Mouse (Mus musculus) urinary bladder, postnatal 10 days (tissue): ENCODE measurements around the gene Timm10.

Source experiments
- DNase-seq: peaks from one replicate; pipeline ENCODE4 v3.0.0; 2022; ENCODE audit warnings: low spot score

Timm10 gene

DNA sequence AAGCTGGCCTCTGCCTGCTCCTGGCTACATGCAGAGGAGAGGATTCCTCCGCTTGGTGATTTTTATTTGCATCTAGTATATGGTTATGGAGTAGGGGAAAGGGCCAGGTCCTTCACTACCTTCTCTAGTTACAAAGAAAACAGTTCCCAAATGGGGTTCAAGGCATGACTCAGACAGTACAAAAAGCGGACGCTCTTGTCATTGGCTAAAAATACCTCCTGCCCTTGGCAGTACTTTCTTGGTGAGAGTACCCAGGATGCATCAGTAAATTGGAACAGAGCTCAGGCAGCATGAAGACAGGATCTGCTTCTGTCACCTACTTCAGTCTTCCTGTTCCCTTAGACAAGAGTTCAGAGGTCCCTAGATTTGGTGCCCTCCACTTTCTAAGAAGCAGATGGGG lies 6.9 kb upstream of the Timm10 start:
- DNase-seq: no peak

DNA sequence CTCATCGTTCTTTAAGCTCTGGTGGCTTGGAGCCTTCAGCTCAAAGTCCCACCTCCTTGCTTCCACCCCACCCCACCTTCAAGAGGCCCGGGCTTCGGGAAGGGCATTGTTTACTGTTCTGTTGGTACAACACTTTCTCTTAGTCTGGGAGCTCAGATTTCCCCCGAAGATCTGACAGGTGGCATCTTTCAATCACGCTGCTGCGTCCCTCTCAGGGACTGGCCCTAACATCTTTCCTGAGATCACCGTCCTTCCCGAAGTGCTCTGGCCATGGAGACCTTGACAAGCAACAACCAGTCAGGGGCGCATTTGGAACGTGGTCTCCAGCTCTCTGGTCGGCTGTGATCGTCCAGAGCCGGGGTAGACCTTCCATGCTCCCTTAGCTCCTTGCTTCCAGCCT lies 4.2 kb upstream of the Timm10 start, which contains the start of gene Smtnl1:
Gene Smtnl1 (minus strand): TSS at position 101 of the 400 bp plus-strand sequence.
- DNase-seq: no peak

DNA sequence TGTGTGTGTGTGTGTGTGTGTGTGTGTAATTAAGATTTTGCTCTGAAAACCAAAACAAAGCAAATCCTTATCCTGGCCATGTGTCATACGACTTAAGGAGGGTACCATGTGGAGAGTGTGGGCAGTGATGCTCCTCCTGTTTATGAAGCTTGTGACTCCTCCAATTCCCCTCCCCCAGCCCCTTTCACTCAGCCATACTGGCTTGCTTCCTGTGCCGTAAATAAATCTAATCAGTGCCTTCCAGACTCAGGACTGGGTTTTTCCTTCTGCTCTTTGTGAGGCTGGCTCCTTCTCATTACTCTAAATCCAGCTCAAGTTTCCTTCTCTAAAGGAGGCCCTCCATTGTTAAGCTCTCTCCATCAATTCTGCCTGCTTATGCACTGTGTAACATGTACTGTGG lies 3.6 kb upstream of the Timm10 start:
- DNase-seq: no peak

DNA sequence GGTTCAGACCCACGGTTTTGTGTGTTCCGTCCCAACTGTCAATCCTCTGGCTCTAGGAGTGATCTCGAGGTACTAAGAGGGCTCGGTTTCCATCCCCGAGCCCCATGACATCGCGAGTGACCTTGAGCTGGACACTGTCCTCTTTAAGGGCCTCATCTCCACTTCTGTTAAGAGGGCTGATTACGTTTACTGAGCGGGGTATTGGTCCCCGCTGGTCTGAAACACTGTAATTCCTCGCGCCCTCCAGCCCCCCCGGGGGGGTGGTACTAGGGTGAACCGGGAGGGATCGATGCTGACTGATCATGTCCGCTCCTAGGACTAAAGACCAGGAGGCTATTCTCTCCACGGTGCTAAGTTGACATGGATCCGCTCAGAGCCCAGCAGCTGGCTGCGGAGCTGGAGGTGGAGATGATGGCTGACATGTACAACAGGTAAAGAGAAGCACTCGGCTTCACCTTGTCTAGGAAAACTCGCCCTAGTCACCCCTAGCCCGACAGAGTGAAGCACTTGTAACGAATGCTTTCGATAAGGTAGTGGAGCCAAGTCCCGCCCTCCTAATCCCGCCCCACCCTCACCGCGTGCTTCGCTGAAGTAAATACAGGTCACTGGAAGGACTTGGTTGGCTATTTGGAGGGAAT lies 605 bp downstream of the Timm10 start:
- DNase-seq: no peak

DNA sequence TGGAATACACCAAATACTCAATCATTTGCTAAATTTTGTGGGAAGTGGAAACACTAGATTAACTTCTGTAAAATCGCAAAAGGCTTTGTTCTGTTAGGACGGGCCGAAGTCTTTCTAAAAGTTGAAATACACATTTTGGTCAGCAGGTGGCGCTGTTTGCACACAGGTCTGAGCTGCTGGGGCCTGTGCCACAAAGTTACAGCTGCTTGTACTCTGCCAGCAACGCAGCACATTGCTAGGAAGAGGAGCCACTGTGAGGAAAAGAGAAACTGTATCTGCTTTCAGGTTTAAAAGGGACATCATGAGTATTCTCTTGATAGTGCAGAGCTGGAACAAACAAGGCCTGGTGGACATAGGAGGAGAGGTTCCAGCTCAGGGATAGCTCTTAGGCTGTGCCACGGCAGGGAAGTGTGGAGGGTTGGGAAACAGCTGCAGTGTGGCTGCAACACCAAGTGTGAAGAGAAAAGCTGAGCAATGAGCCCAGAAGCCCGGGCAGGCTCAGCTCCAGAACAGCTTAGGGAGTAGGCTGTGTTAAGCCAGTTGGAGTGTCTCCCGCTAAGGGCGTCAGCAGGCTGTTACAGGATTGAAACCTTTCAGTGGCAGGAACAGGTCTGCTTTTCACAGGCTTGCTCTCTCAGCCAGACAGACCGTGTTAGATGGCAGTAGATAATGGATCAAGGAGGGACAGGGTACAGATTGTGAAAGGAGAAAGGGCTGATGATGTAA lies 5.0 kb downstream of the Timm10 start:
- DNase-seq: peak; percentile 36

DNA sequence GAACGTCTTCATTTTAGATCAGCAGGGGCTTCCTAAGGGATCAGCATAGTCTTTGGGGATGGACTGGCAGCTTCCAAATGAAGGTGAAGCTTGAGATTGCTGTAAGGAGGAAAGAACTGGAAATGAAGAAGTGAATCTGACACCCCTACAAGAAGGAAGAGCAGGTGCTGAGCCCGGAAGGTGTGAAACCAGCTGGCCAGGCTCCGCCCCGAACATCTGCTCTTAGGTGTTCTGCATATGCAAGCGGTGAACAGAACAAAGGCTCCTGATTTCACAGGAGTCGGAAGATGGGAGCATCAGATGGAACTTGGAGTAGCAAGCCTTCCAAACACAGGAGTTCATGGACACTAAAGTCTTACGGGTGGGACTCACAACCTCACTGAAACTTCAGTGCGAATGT lies 10.3 kb downstream of the Timm10 start:
- no peak for DNase-seq

DNA sequence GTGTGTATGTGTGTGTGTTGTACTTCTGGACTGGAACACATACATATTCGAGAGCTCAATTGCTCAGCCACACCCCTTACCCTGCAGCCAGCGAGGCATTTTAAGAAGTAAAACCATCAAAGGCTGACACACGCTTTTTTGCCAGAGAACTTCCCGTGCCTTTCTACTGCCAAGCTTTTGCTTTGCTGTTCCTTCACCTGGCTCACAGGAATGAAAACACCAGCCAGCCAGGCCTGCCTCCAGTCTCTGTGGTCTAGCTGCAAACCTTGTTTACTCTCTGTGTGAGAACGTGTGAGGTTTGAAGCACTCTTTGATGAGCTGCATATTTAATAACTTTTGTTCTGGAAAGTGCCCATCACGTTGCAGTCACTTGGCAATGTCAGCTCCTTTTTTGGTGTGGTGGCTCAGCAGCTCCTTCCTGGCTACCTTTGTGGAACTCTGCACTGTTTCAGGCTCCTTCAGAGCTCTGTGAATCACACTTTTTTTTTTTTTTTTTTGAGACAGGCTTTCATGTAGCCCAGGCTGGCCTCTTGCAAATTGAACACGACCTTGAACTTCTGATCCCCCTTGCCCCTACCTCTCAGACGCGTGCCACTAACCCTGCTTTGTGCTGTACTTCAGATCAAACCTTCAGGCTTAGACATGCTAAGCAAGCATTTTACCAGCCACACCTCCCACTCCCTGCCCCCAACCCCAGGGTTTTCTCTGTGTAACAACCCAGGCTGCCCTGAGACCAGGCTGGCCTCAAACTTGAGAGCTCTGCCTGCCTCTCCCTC lies 11.2 kb downstream of the Timm10 start:
- no peak for DNase-seq

DNA sequence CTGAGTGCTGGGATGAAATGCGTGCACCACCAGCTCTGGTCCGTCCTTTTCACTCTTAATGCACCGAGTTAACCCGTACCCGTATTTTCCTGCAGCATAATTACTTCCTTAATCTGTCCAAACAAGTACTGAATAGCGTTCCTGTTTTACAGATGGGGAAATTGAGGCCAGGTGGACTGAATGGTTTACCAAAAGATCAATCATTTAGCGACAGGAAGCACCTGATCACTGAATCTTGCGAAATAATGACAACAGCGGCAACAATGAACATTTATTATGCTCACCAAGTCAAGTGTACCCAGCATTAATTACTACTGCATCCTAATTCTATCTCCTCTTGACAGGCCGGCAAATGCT lies 11.8 kb downstream of the Timm10 start, which contains the start of gene Slc43a1:
Gene Slc43a1 (plus strand): TSS at position 258 of the 357 bp plus-strand sequence.
- no peak for DNase-seq

DNA sequence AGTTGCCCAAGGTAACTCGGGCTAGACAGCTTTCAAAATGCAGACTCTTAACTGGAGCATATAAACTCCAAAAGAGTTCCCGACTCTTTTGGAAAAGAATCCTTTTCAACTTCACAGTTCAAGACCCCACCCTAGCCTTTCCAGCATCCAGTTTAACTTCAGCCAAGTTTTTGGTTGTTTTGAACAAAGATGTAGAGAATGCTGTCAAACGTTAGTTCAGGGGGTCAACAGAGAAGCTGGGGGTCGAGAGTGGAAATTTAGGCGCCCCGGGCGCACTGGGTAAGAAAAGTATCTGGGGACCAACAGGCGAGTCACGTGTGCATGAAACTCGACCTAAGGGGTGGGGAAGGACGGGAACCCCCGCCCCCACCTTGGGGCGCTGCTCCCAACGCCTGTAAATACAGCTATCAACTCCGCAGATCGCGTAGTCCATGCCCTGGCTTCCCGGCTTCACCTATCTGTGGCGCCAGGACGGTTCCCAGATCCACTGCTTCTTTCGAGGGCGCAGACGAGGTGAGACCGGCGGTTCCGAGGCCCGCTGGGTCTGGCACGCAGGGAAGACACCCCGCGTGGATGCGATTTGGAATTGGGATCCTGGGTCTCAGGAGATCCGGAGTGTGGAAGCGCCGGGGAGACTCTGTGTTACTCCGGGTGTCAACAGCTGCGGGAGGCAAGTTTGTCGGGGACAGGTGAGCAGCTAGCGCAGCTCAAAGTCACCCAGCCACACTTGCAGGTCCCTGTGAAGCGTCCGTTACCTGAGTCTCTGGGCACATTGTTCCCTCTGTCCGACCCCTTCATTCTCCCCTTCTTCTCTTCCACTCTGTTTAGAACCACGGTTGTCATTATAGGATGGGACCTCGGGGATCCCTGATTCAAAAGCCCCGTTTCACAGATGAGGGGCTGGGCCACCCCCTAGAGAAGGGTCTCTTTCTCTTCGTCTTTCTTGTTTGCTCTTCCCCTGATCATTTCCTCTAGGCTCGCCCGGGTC lies 12.5 kb downstream of the Timm10 start:
- DNase-seq: no peak

DNA sequence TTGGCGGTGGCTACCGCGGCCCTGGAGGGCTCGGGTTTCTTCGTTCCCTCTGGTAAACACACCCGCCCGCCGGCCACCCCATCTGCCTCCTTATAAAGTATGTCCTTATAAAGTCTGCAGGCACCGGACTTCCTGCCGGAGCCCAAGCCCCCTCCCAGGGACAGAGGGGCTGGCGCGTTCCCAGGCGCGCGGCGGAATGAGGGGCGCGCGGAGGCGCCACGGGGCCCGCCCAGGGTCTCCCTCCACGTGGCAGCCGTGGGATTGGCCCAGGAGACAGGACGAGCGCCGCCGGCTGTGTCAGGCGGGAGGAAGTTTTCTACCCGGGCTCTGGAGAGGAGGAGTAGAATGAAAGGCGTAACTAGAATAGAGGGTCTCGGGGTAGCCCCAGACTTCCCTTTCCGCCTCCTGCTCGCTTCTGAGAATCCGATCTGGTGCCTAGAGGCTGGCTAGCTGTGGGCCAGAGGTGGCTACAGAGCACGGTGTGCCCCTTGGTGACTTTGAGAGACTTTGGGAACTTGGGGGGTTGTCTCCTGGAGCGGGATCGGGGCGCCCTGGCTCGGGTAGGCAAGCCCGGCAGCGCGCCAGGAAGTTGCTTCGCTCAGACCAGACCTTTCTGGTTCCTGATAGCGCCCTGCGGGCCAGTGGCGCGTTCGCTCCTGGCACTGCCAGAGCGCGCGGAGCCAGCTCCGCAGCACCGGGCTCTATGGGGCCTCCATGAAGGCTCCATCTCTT lies 13.4 kb downstream of the Timm10 start:
- peak; percentile 34 for DNase-seq

DNA sequence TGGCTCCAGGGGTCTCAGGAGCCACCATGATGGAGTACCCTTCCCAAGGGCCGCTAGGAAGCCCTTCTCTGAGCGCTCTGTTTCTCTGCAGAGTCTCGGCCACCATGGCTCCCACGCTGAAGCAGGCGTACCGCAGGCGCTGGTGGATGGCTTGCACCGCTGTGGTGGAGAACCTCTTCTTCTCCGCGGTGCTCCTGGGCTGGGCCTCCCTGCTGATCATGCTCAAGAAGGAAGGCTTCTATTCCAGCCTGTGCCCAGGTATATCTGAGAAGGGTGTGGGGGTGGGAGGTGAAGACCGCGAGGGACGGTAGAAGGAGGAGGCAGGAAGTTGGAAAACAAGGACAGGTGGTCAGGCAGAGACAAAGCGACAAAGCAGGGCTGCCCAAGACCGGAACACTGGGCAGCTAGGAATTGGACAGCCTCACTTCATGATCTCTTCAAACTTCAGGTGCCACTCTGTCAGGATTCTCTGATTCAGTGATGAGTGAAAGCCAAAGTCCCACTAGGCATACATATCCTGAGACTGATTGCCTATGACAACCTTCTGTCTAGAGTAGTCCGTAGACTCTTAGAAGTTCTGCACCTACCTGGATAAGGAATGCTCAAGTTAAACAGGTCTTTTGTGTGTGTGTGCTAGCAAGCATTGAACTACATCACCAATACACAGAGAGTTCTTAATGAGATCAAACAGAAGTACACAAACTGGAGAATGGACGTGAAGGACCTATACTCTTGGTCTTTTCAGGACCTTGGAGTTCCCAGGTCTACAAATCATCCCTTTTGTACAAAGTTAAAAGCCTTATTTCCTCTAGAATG lies 14.2 kb downstream of the Timm10 start:
- no peak for DNase-seq

DNA sequence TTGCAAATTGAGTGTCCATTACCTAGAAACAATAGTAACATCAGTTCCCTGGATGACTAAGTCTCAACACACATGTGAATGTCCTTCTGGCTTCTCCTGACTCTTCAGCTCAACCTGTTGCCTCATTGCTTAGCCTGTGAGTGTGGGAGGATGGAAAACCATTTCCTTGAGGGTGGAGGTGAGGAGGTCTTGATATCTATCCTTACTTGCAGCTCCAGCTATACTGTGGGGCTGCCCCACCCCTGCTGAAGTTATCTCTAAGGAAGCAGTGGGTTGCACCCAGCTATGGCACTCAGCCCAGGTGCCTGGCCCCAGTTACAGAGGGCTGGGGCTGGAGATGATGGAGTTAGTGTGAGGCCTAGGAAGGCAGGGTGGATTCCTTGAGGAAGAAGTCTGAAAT lies 15.1 kb downstream of the Timm10 start:
- no peak for DNase-seq

DNA sequence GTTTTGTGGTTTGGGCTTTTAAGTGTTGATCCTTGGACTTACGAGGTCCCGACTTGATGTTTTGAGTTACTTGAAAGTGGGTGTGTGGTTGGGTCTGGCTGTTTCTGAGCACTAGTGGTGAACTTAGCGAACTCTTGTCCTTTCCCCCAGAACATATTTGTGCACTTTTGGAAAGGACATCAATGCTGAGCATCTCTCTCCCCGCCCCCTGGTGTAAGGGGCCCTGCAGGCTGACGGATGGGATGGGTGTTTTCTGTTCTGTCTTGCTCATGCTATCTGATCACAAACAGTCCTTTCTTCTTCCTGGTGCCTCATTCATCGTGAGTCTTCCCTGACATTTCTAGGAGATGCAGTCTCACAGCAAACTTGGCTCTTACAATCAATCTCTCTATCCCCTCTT lies 16.9 kb downstream of the Timm10 start:
- DNase-seq: no peak

DNA sequence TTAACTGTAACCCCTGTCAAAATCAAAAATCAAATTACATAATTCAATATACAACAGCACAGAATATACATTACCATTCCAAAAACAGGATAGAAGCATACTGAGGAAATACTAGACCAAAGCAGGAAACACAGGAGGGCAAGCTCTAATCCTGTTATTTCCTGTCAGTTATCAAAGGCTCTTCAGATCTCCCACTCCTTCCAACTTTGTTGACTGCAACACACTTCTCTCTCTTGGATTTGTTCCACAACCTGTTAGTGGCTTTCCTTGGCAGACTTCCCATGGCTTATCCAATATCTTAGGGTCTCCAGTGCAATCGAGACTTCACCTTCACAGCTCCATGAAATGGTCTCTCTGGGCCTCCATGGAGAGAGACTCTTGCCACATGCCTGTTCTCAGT lies 18.4 kb downstream of the Timm10 start:
- no peak for DNase-seq

DNA sequence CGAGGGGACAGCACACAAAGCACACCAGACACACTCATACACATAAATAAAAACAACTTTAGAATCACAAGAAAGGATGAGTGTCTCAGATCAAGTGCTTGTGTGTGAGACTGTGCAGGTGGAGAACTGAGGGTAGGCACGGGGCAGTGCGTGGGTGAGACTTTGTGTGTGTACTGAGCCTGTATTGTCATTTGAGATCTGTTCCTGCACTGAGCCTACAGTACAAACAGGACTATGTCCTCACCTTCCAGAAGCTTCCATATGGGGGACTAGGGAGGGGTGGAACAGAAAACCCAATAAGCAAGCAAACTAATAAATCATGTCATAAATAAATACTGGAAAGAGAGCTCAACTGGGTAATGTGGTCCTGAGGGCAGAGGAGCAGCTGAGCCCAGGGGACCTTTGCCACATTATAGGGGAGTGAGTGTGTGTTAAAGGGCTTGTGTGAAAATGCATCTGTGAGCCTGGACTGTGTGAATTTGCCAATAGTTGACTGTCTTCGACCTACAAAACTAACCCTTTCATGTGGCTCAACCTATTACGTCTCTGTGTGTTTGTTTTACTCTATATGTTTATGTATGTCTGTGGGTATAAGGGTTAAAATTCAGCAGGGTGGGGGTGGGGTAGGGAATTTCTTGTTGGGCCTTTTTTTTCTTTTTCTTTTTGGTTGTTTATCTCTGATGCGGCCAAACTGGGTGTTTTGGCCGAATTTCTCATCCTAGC lies 23.8 kb downstream of the Timm10 start:
- DNase-seq: no peak

DNA sequence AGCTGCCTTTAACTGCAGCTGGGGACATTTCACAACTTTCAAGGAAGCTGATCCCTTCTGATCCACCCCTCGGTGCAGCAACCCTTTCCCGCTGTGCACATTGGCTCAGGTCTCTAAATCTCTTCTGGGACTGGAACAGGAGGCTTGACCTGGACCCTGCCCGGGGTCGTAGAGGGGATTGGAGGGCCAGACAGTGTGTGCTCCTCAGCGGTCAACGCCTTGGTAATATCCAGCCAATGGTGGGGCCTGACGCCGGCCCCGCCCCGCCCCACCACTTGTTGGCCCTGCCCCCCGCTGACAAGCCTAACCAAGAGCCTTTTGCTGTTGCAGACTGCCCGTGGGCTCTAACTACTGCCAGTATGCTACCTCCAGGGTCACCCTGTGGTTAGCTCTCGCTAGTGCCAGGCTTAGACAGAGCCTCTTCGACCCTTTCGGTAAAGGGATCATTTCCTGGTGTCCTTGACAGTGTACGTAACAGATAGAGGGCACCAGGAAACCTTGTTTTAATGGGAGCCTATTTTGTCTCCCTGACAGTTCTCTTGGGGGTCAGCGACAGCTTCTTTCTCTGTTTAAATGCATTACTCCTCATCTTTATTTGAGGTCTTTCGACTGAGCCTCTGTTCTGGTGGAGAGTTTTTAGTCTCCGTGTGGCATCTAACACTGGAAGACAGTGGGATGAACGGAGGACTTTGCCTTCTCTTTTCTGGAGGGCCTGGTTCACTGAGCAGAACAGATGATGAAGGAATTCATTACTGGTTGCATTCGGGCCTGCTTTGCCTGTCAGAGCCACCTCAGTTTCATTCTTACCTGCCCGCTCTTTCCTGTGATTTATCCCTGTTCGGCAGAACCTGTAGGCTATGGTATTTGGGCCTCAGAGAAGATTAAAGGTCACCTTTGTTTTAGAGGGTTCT lies 24.6 kb downstream of the Timm10 start:
- DNase-seq: no peak

DNA sequence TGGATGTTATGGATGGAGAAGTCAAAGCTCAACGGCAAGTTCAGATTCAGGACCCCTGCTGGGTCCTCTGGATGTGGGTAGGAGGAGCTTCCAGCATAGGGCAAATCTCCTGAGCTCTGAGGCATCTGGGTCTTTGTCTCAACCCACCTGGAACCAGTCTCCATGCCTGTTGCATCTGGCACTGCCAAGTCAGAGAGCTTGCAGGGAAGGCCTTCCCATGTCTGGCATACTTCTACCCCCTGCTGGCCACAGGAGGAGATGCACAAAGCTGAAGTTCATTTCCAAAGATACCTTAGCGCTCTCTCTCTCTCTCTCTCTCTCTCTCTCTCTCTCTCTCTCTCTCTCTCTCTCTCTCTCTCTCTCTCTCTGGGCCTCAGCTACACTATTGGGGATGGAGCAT lies 28.9 kb downstream of the Timm10 start:
- no peak for DNase-seq

DNA sequence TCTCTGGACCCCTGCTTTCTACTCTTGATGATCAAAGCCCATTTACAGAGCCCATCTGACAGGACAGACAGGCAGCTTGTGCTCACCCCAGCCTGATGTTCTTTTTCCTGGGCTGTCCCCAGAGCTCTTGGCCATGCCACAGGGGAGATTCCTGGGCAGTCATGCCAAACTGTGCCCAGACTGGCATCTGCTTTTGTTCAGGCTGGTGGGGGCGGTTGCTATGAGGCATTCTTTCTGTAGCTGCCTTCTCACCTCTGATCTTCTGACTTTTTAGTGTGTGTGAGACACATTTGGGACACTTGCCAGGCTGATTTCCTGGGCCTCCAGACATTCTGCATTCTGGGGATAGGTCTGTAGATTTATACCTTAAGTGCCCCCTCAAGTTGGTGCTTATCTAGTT lies 31.8 kb downstream of the Timm10 start:
- no peak for DNase-seq
